Mouse (Mus musculus) forebrain, postnatal 0 days (tissue): ENCODE data around the gene Shoc2. TPM values are rescaled to one million over a fixed set of nuclear protein-coding genes. Genes with fewer than 3 reads are reported as not detected.
A peak's percentile ranks its signal among the peaks of the same experiment; 100 is the strongest.

ENCODE experiments used
- ATAC-seq: fragments of 200-750 bp; cut with Nextera tagmentation; 2 replicates; pipeline ENCODE4 v1.8.0; 2017; ENCODE audit warnings: mild to moderate bottlenecking, moderate library complexity
- DNase-seq: peaks from one replicate; pipeline ENCODE4 v3.0.0-alpha.2; 2015
- H3K27ac ChIP-seq: fragments of 300-500 bp; sonication (generic); 2 replicates; pipeline ENCODE4 v1.5.1; 2014; ENCODE audit warnings: low read depth, mild to moderate bottlenecking, antibody characterized with exemption, low read length, moderate library complexity, mixed read lengths
- H3K27me3 ChIP-seq: fragments of 300-500 bp; sonication (generic); 2 replicates; pipeline ENCODE4 v1.6.1; 2014; ENCODE audit warnings: mild to moderate bottlenecking, low read length, mixed read lengths; ENCODE audit not compliant: insufficient read depth
- H3K36me3 ChIP-seq: fragments of 300-500 bp; sonication (generic); 2 replicates; pipeline ENCODE4 v1.6.1; 2014; ENCODE audit warnings: mild to moderate bottlenecking, moderate library complexity; ENCODE audit not compliant: insufficient read depth
- H3K4me1 ChIP-seq: fragments of 300-500 bp; sonication (generic); 2 replicates; pipeline ENCODE4 v1.6.1; 2014; ENCODE audit warnings: antibody characterized with exemption; ENCODE audit not compliant: insufficient read depth
- H3K4me2 ChIP-seq: fragments of 300-500 bp; sonication (generic); 2 replicates; pipeline ENCODE4 v1.6.1; 2014; ENCODE audit warnings: low read depth, mild to moderate bottlenecking, moderate library complexity
- H3K4me3 ChIP-seq: fragments of 300-500 bp; sonication (generic); 2 replicates; pipeline ENCODE4 v1.5.1; 2014; ENCODE audit warnings: low read depth, low read length, mixed read lengths
- H3K9ac ChIP-seq: fragments of 300-500 bp; sonication (generic); 2 replicates; pipeline ENCODE4 v1.6.1; 2014; ENCODE audit warnings: mild to moderate bottlenecking
- H3K9me3 ChIP-seq: fragments of 300-500 bp; sonication (generic); 2 replicates; pipeline ENCODE4 v1.6.1; 2016; ENCODE audit warnings: low read length
- CTCF ChIP-seq: sonication (generic); IDR thresholded peaks from 2 replicates; pipeline ENCODE4 v1.5.1; 2016; ENCODE audit warnings: antibody characterized with exemption, control low read depth, low read depth
- WGBS: fragments of 180-500 bp; shearing (Covaris S2); extraction: QIAGEN DNeasy Blood & Tissue Kit; methylation state at CpG from one replicate; pipeline ENCODE4 v1.1.7; 2014; 5-methylcytosine and 5-hydroxymethylcytosine counted together
- polyA plus RNA-seq: library from polyadenylated mRNA; unstranded; fragments of >200 nt; fragmentation: Nextera tagmentation; extraction: Ambion mirVana; gene quantifications from 2 replicates; pipeline ENCODE4 v1.2.1, GENCODE M21; 2015
- total RNA-seq: library from RNA; depleted of rRNA; stranded (reverse); fragments of >200 nt; gene quantifications from 2 replicates; pipeline ENCODE4 v1.2.3, GENCODE M21; 2014

The Shoc2 gene
- total and polyA plus RNA-seq, 2 experiments from 2014 or later: 49.6 to 83.3 TPM

- Histone ChIP-seq H3K27me3 (peaks cover 3% of the 10 kb centered on the region; the same call in 1 of the 2 replicates), H3K36me3 (no peaks in the 10 kb centered on the region; the same call in 1 of the 2 replicates), H3K4me2 (no peak overlapping the region), H3K9ac (no peak overlapping the region), H3K4me3 (no peak overlapping the region), H3K9me3 (no peaks in the 10 kb centered on the region), H3K4me1 (no peaks in the 10 kb centered on the region), H3K27ac (no peak overlapping the region)
- ATAC-seq (no peak), DNase-seq (no peak)
- 59% methylated on average over 4 of the region's 4 CpGs for WGBS
- TF ChIP-seq CTCF: no peak
Measured at GRCm38 (mm10) chr19:54040356-54041028, 96.4 kb downstream of the Shoc2 start.

GRCm38 (mm10) chr19:54041029-54041367 is 96.9 kb downstream of the Shoc2 start:
- H3K4me1 ChIP-seq: peaks cover 4% of the 10 kb centered on the region; the same call in 1 of the 2 replicates
- no peak for TF ChIP-seq CTCF
- DNase-seq (no peak), ATAC-seq (no peak)
- no peak overlapping the region for H3K4me3 ChIP-seq
- H3K36me3 ChIP-seq: no peaks in the 10 kb centered on the region; the same call in 1 of the 2 replicates
- H3K27me3 ChIP-seq: peaks cover 4% of the 10 kb centered on the region; the same call in 1 of the 2 replicates
- H3K27ac ChIP-seq: no peak overlapping the region
- no peaks in the 10 kb centered on the region for H3K9me3 ChIP-seq
- H3K4me2 ChIP-seq: no peak overlapping the region
- 36% methylated on average over 5 of the region's 5 CpGs for WGBS
- H3K9ac ChIP-seq: no peak overlapping the region

- H3K9me3 ChIP-seq: no peaks in the 10 kb centered on the region
- H3K4me1 ChIP-seq: peaks cover 9% of the 10 kb centered on the region; the same call in 1 of the 2 replicates
- H3K9ac ChIP-seq: peak within 1 kb of the TSS; percentile 57
- WGBS: 81% methylated on average over 5 of the region's 5 CpGs
- H3K36me3 ChIP-seq: no peaks in the 10 kb centered on the region
- no peak for ATAC-seq
- H3K4me3 ChIP-seq: peak within 1 kb of the TSS; percentile 58
- DNase-seq: no peak
- no peak for TF ChIP-seq CTCF
- peak within 1 kb of the TSS; percentile 35; the same call in 1 of the 2 replicates for H3K27ac ChIP-seq
- H3K4me2 ChIP-seq: peak within 1 kb of the TSS; percentile 98
- peaks cover 13% of the 10 kb centered on the region for H3K27me3 ChIP-seq
Measured at GRCm38 (mm10) chr19:54043851-54044250, 99.7 kb downstream of the Shoc2 start, which contains the start of gene Adra2a. TSS of gene Adra2a (plus strand) at chr19:54044151.

- WGBS: under 1% methylated on average over 59 of the region's 59 CpGs
- Histone ChIP-seq H3K4me3 (peak overlapping the region; percentile 58), H3K9ac (peak overlapping the region; percentile 57), H3K36me3 (no peaks in the 10 kb centered on the region), H3K27me3 (peaks cover 21% of the 10 kb centered on the region), H3K4me2 (peak overlapping the region; percentile 98), H3K9me3 (no peaks in the 10 kb centered on the region), H3K27ac (peak overlapping the region; percentile 50), H3K4me1 (peaks cover 9% of the 10 kb centered on the region; the same call in 1 of the 2 replicates)
- TF ChIP-seq CTCF: peak; percentile 91
- ATAC-seq (peak; percentile 89), DNase-seq (peak; percentile 93)
Measured at GRCm38 (mm10) chr19:54044507-54045371, 100.6 kb downstream of the Shoc2 start.

DNA sequence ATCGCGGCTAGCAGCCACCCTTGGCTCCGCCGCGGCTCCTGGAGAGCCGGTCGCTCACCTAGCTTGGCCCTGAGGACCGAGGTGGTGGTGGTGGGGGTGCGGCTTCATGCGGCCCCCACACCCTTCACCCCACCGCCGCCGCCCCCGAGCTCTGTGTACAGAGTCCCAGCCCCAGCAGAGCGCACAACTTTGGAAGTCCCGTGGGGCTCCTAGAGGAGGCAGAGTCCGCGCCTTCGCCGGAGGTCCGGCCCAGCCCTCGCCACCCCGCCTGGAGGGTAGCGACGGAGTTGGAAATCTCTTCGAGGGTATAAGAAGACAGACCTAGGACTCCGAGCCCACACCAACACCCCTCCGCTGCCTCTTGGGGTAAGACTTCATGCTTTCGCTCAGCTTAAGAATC is 101.3 kb downstream of the Shoc2 start:
- no peaks in the 10 kb centered on the region for H3K36me3 ChIP-seq
- peak overlapping the region; percentile 58 for H3K4me3 ChIP-seq
- no peak for DNase-seq
- ATAC-seq: peak; percentile 5
- no peak for TF ChIP-seq CTCF
- peaks cover 21% of the 10 kb centered on the region for H3K27me3 ChIP-seq
- H3K27ac ChIP-seq: peak overlapping the region; percentile 50
- peaks cover 9% of the 10 kb centered on the region; the same call in 1 of the 2 replicates for H3K4me1 ChIP-seq
- WGBS: 2% methylated on average over 29 of the region's 29 CpGs
- H3K4me2 ChIP-seq: peak overlapping the region; percentile 98
- H3K9ac ChIP-seq: peak overlapping the region; percentile 57
- H3K9me3 ChIP-seq: no peaks in the 10 kb centered on the region

DNA sequence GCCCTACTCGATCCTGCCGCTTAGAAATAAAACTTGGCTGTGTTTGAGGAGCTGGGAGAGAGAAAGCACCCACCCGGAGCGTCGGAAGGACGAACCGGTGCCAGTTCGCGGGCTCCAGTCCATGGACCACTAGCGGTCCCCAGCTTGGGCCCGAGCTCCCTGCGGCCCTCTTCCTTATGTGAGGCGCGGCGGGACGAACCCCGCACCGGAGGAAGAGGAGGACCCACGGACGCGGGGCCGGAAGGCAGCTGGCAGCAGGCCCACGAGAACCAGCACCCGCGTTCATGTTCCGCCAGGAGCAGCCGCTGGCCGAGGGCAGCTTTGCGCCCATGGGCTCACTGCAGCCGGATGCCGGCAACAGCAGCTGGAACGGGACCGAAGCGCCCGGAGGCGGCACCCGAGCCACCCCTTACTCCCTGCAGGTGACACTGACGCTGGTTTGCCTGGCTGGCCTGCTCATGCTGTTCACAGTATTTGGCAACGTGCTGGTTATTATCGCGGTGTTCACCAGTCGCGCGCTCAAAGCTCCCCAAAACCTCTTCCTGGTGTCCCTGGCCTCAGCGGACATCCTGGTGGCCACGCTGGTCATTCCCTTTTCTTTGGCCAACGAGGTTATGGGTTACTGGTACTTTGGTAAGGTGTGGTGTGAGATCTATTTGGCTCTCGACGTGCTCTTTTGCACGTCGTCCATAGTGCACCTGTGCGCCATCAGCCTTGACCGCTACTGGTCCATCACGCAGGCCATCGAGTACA is 102.0 kb downstream of the Shoc2 start:
- WGBS: 4% methylated on average over 55 of the region's 55 CpGs
- Histone ChIP-seq H3K4me3 (peak overlapping the region; percentile 58), H3K27ac (0 out of 2 replicates have a peak overlapping the region, but pooled peaks have one; percentile 5), H3K27me3 (peaks cover 21% of the 10 kb centered on the region), H3K4me1 (peaks cover 9% of the 10 kb centered on the region; the same call in 1 of the 2 replicates), H3K9me3 (no peaks in the 10 kb centered on the region), H3K36me3 (no peaks in the 10 kb centered on the region), H3K4me2 (peak overlapping the region; percentile 98), H3K9ac (peak overlapping the region; percentile 57)
- no peak for TF ChIP-seq CTCF
- ATAC-seq (no peak), DNase-seq (peak; percentile 54)
